Comparison of ENCODE assay signal across 11 mouse cellular contexts in the genomic region with DNA sequence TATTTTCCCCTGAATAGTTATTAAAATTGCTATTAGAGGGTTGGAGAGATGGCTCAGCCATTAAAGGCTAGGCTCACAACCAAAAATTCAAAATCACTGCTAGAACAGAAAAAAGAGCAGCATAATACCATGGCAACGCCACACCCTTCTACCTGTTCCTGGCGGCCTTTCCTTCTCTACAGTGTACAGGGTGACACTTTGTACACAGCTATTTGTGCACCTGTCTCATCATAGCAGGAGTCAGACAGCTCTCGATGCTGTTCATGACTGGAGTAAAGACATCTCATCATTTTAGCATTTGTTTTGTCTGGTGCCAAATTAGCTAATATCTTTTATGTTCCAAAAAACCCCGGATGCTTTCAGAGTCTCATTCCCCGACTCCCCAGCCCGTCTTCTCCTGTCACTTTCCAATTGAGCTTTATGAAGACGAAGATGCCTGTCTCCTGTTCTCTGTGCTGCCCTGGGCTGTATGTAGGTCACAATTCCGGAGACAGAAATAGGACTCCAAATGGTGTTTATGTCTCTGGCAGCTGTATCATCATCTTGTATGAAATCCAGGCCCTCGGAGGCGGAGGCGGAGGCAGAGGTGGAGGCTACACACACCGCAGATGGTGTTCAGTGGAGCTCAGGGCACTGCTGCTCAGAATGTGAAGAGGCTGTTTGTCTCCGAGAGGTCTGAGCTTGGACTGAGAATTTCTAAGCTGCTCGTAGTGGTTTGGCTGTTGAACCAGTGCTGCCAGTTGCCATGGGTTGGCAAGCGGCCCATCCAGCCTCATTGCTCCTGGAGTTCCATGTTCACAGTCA.
DNase-seq lines count a peak whose midpoint lies in the region; ATAC-seq and TF ChIP-seq lines count a peak whose summit lies in the region.
"Had no signal": no experiment of that assay in that cellular context is flagged by ENCODE, and none has a peak within 500 bp of the region (broad histone marks: within the 10 kb centered on the region; RNA-seq: fewer than 3 reads in every experiment).

No protein-coding gene starts in this region.

- WGBS in forebrain, embryonic 15.5 days, result 68% methylated on average over 15 of the region's 15 CpGs
- WGBS in forebrain, embryonic 11.5 days, result 89% methylated on average over 15 of the region's 15 CpGs
- WGBS in olfactory bulb, adult 2 months, result 34% methylated on average over 15 of the region's 15 CpGs
- 89% methylated on average over 15 of the region's 15 CpGs for WGBS in midbrain, embryonic 10.5 days

- intact Hi-C loops in heart, postnatal 25 days (cut with DNase I), result no loop called here

- TF ChIP-seq CTCF in olfactory bulb, adult 2 months (IDR thresholded peaks at IDR 0.05; ENCODE audit: insufficient read depth, low read depth, low read length), result no peak

- no peak for TF ChIP-seq POLR2A in olfactory bulb, adult 2 months (IDR thresholded peaks at IDR 0.05; ENCODE audit: insufficient read depth, low read depth, low read length)

- peaks cover 4% of the 10 kb centered on the region for H3K4me1 ChIP-seq in forebrain, embryonic 15.5 days
- H3K4me1 ChIP-seq in forebrain, embryonic 11.5 days (replicated peaks; ENCODE audit: control insufficient read depth, insufficient read depth, low read length), result no peaks in the 10 kb centered on the region
- peaks cover 17% of the 10 kb centered on the region for H3K4me1 ChIP-seq in olfactory bulb, adult 2 months (ENCODE audit: control insufficient read depth, insufficient read depth, low read length)
- no peaks in the 10 kb centered on the region for H3K4me1 ChIP-seq in midbrain, embryonic 10.5 days
- H3K4me1 ChIP-seq: limb, embryonic 12.5 days; neural tube, embryonic 12.5 days had no signal

- no peak; the same call in 1 of the 2 replicates for ATAC-seq in forebrain, embryonic 15.5 days (replicated peaks)
- ATAC-seq in forebrain, embryonic 11.5 days (replicated peaks; ENCODE audit: low FRiP score), result no peak

- no peak overlapping the region for H3K4me3 ChIP-seq in forebrain, embryonic 15.5 days
- no peak overlapping the region for H3K4me3 ChIP-seq in forebrain, embryonic 11.5 days (ENCODE audit: low read depth, low read length)
- H3K4me3 ChIP-seq in olfactory bulb, adult 2 months (ENCODE audit: insufficient read depth, low read depth, low read length), result no peak overlapping the region
- no peak overlapping the region for H3K4me3 ChIP-seq in midbrain, embryonic 10.5 days
- H3K4me3 ChIP-seq: limb, embryonic 12.5 days; neural tube, embryonic 12.5 days had no signal

- H3K36me3 ChIP-seq in forebrain, embryonic 15.5 days, result no peaks in the 10 kb centered on the region
- no peaks in the 10 kb centered on the region for H3K36me3 ChIP-seq in forebrain, embryonic 11.5 days (ENCODE audit: control insufficient read depth, insufficient read depth, low read length)
- H3K36me3 ChIP-seq in midbrain, embryonic 10.5 days, result no peaks in the 10 kb centered on the region
- H3K36me3 ChIP-seq: limb, embryonic 12.5 days; neural tube, embryonic 12.5 days had no signal

- no peak overlapping the region for H3K9ac ChIP-seq in forebrain, embryonic 15.5 days (replicated peaks)
- H3K9ac ChIP-seq in forebrain, embryonic 11.5 days (ENCODE audit: low read length), result no peak overlapping the region
- H3K9ac ChIP-seq: limb, embryonic 12.5 days; neural tube, embryonic 12.5 days had no signal

- H3K27me3 ChIP-seq in forebrain, embryonic 15.5 days, result no peaks in the 10 kb centered on the region
- H3K27me3 ChIP-seq in forebrain, embryonic 11.5 days (ENCODE audit: control insufficient read depth, insufficient read depth, low read length), result no peaks in the 10 kb centered on the region
- no peaks in the 10 kb centered on the region for H3K27me3 ChIP-seq in midbrain, embryonic 10.5 days (ENCODE audit: low read depth, poor library complexity, severe bottlenecking)
- H3K27me3 ChIP-seq: limb, embryonic 12.5 days; neural tube, embryonic 12.5 days had no signal

- H3K9me3 ChIP-seq in forebrain, embryonic 15.5 days, result no peaks in the 10 kb centered on the region
- no peaks in the 10 kb centered on the region for H3K9me3 ChIP-seq in forebrain, embryonic 11.5 days (ENCODE audit: control insufficient read depth, low read length)
- no peaks in the 10 kb centered on the region for H3K9me3 ChIP-seq in midbrain, embryonic 10.5 days (replicated peaks)
- H3K9me3 ChIP-seq: limb, embryonic 12.5 days; neural tube, embryonic 12.5 days had no signal

- DNase-seq in forebrain, embryonic 11.5 days (ENCODE audit: low spot score), result no peak
- DNase-seq in cerebellum, postnatal 36 days, result peak; percentile 71
- DNase-seq in layer of hippocampus, postnatal 14 days (ENCODE audit: low spot score in 2 of 2), result peak; percentile 65 to 70
- DNase-seq in MN1 (ENCODE audit: low spot score), result no peak
- DNase-seq in heart, postnatal 25 days (ENCODE audit: low spot score), result no peak
- no peak for DNase-seq in midbrain, embryonic 10.5 days (ENCODE audit: low spot score)
- DNase-seq: adrenal gland, postnatal 25 days had no signal

- no peak overlapping the region for H3K4me2 ChIP-seq in forebrain, embryonic 15.5 days (replicated peaks)
- no peak overlapping the region for H3K4me2 ChIP-seq in forebrain, embryonic 11.5 days (ENCODE audit: low read depth, low read length, severe bottlenecking)
- H3K4me2 ChIP-seq: limb, embryonic 12.5 days; neural tube, embryonic 12.5 days had no signal

- peak overlapping the region; percentile 20; the same call in 1 of the 2 replicates for H3K27ac ChIP-seq in forebrain, embryonic 15.5 days (replicated peaks)
- no peak overlapping the region for H3K27ac ChIP-seq in forebrain, embryonic 11.5 days (ENCODE audit: low read depth, low read length)
- H3K27ac ChIP-seq in olfactory bulb, adult 2 months (ENCODE audit: insufficient read depth, low read depth, low read length), result peak overlapping the region; percentile 89
- no peak overlapping the region for H3K27ac ChIP-seq in midbrain, embryonic 10.5 days (replicated peaks)
- H3K27ac ChIP-seq: limb, embryonic 12.5 days; neural tube, embryonic 12.5 days had no signal

Comparison
In these comparisons a context has a peak if more than half of its experiments do, and no peak if none do; other contexts are left out.
1. H3K27ac ChIP-seq: peak in forebrain, embryonic 15.5 days (single experiment) and olfactory bulb, adult 2 months (single experiment); none in forebrain, embryonic 11.5 days (single experiment) and midbrain, embryonic 10.5 days (single experiment).
2. DNase-seq: peak in cerebellum, postnatal 36 days (2 of 2) and layer of hippocampus, postnatal 14 days (2 of 2); none in forebrain, embryonic 11.5 days (single experiment), MN1 (single experiment), heart, postnatal 25 days (single experiment) and midbrain, embryonic 10.5 days (single experiment).